Mouse (Mus musculus): Measurements from ENCODE around the gene Il12rb2. TPM values are rescaled to one million over a fixed set of nuclear protein-coding genes. Genes with fewer than 3 reads are reported as not detected.

The Il12rb2 gene
- total and polyA plus RNA-seq, 3 experiments = 0.08 TPM; not detected in 2

- in situ Hi-C loops (cut with MboI; ENCODE audit: low pct_ligation_motif_present, low pct_unique_long_range_greater_than_20kb, low sequenced_read_pairs) = no loop called here
- dilution Hi-C loops (cut with MboI; ENCODE audit: extremely low pct_ligation_motif_present, extremely low pct_unique_long_range_greater_than_20kb, low sequenced_read_pairs) = no loop called here
- H3K4me2 ChIP-seq (ENCODE audit: insufficient read depth, low read depth, poor library complexity, severe bottlenecking) = no peak overlapping the region
These were observed 45.8 kb upstream of the Il12rb2 start for GRCm38 (mm10) chr6:67421761-67422160.

GRCm38 (mm10) chr6:67416557-67416956, 40.6 kb upstream of the Il12rb2 start:
- TF ChIP-seq RAD21 (IDR thresholded peaks at IDR 0.05; ENCODE audit: low read depth, low read length) = no peak
- TF ChIP-seq NRF1 (IDR thresholded peaks at IDR 0.05; ENCODE audit: low read depth, low read length) = no peak
- TF ChIP-seq JUN (IDR thresholded peaks at IDR 0.05; ENCODE audit: insufficient read depth, low read depth, low read length) = no peak
- no peak for TF ChIP-seq KAT2A (IDR thresholded peaks at IDR 0.05; ENCODE audit: insufficient replicate concordance, low read length)
- TF ChIP-seq ETS1 (conservative IDR thresholded peaks at IDR 0.05; ENCODE audit: low read depth, low read length) = no peak
- no peak for TF ChIP-seq E2F4 (IDR thresholded peaks at IDR 0.05; ENCODE audit: insufficient replicate concordance, low read depth, low read length)
- no peak for TF ChIP-seq MAZ (IDR thresholded peaks at IDR 0.05; ENCODE audit: low read depth, low read length)
- no peak for TF ChIP-seq CHD2 (IDR thresholded peaks at IDR 0.05; ENCODE audit: low read length)
- Histone ChIP-seq H3K4me2 (ENCODE audit: insufficient read depth, low read depth, poor library complexity, severe bottlenecking) (no peak overlapping the region), H3K79me2 (replicated peaks; ENCODE audit: control insufficient read depth, extremely low read depth, insufficient read depth, poor library complexity, severe bottlenecking) (no peaks in the 10 kb centered on the region), H3K9ac (ENCODE audit: insufficient read depth, low read depth) (no peak overlapping the region), H3K27ac (ENCODE audit: insufficient read depth, low read depth) (no peak overlapping the region), H3K4me3 (replicated peaks in 1 of 3; ENCODE audit: low read depth in 2 of 3, low read length in 2 of 3, poor library complexity in 1 of 3) (no peak overlapping the region), H3K9me3 (replicated peaks; ENCODE audit: low read length) (no peaks in the 10 kb centered on the region), H3K36me3 (replicated peaks in 1 of 2; ENCODE audit: control insufficient read depth in 1 of 2, insufficient read depth in 1 of 2, low read length in 1 of 2) (no peaks in the 10 kb centered on the region), H3K27me3 (replicated peaks) (no peaks in the 10 kb centered on the region), H3K4me1 (ENCODE audit: control insufficient read depth in 1 of 2, insufficient read depth in 2 of 2) (0 out of 4 replicates have a peak, but pooled peaks cover 0 to 6% of the 10 kb centered on the region in 2 experiments)
- in situ Hi-C loops (cut with MboI; ENCODE audit: low pct_ligation_motif_present, low pct_unique_long_range_greater_than_20kb, low sequenced_read_pairs) = no loop called here
- no peak for DNase-seq (ENCODE audit: extremely low read depth)
- dilution Hi-C loops (cut with MboI; ENCODE audit: extremely low pct_ligation_motif_present, extremely low pct_unique_long_range_greater_than_20kb, low sequenced_read_pairs) = no loop called here

More at GRCm38 (mm10) chr6:67421761-67422160, 45.8 kb upstream of the Il12rb2 start:
- no peaks in the 10 kb centered on the region for H3K4me1 ChIP-seq (ENCODE audit: control insufficient read depth in 1 of 2, insufficient read depth in 2 of 2)
- H3K27me3 ChIP-seq (replicated peaks) = no peaks in the 10 kb centered on the region
- no peak for TF ChIP-seq SMC3 (IDR thresholded peaks at IDR 0.05; ENCODE audit: low read depth, low read length)
- H3K9me3 ChIP-seq (replicated peaks; ENCODE audit: low read length) = no peaks in the 10 kb centered on the region
- no peak overlapping the region for H3K4me3 ChIP-seq (replicated peaks in 1 of 3; ENCODE audit: low read depth in 2 of 3, low read length in 2 of 3, poor library complexity in 1 of 3)
- H3K79me2 ChIP-seq (replicated peaks; ENCODE audit: control insufficient read depth, extremely low read depth, insufficient read depth, poor library complexity, severe bottlenecking) = no peaks in the 10 kb centered on the region
- H3K27ac ChIP-seq (ENCODE audit: insufficient read depth, low read depth) = no peak overlapping the region
- no peak overlapping the region for H3K9ac ChIP-seq (ENCODE audit: insufficient read depth, low read depth)
- no peak for DNase-seq (ENCODE audit: extremely low read depth)
- H3K36me3 ChIP-seq (replicated peaks in 1 of 2; ENCODE audit: control insufficient read depth in 1 of 2, insufficient read depth in 1 of 2, low read length in 1 of 2) = no peaks in the 10 kb centered on the region

DNA sequence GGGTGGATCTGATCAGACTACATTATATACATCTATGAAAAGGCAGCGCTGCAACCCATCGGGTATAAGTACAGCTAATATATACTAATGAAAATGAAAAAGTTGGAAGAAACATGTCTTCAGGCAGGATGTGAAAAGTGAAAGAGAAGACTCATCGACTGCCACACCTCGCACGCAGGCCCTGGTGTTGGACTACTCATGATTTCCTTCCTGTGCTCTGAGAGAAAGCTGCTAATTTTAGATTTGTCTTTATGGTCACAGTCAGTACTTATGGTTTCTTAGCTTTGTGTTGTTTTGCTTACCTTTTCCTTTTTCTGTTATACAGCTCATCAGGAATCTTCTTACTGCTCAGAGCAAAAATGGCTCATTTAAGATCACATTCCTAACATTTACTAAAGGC, 39.3 kb upstream of the Il12rb2 start:
- no peak for DNase-seq (ENCODE audit: extremely low read depth)
- Histone ChIP-seq H3K9ac (ENCODE audit: insufficient read depth, low read depth) (no peak overlapping the region), H3K4me3 (replicated peaks in 1 of 3; ENCODE audit: low read depth in 2 of 3, low read length in 2 of 3, poor library complexity in 1 of 3) (no peak overlapping the region), H3K36me3 (replicated peaks in 1 of 2; ENCODE audit: control insufficient read depth in 1 of 2, insufficient read depth in 1 of 2, low read length in 1 of 2) (no peaks in the 10 kb centered on the region), H3K79me2 (replicated peaks; ENCODE audit: control insufficient read depth, extremely low read depth, insufficient read depth, poor library complexity, severe bottlenecking) (no peaks in the 10 kb centered on the region), H3K4me1 (ENCODE audit: control insufficient read depth in 1 of 2, insufficient read depth in 2 of 2) (0 out of 4 replicates have a peak, but pooled peaks cover 0 to 6% of the 10 kb centered on the region in 2 experiments), H3K9me3 (replicated peaks; ENCODE audit: low read length) (no peaks in the 10 kb centered on the region), H3K4me2 (ENCODE audit: insufficient read depth, low read depth, poor library complexity, severe bottlenecking) (peak overlapping the region; percentile 13), H3K27ac (ENCODE audit: insufficient read depth, low read depth) (no peak overlapping the region), H3K27me3 (replicated peaks) (no peaks in the 10 kb centered on the region)
- in situ Hi-C loops (cut with MboI; ENCODE audit: low pct_ligation_motif_present, low pct_unique_long_range_greater_than_20kb, low sequenced_read_pairs) (no loop called here), dilution Hi-C loops (cut with MboI; ENCODE audit: extremely low pct_ligation_motif_present, extremely low pct_unique_long_range_greater_than_20kb, low sequenced_read_pairs) (no loop called here)
- no peak for TF ChIP-seq NRF1 (IDR thresholded peaks at IDR 0.05; ENCODE audit: low read depth, low read length)
- TF ChIP-seq TBP (conservative IDR thresholded peaks at IDR 0.05; ENCODE audit: low read depth, low read length) = no peak
- TF ChIP-seq MAX (IDR thresholded peaks at IDR 0.05; ENCODE audit: low read length) = no peak
- TF ChIP-seq RAD21 (IDR thresholded peaks at IDR 0.05; ENCODE audit: low read depth, low read length) = no peak
- TF ChIP-seq CTCF (conservative IDR thresholded peaks at IDR 0.05 in 1 of 2, IDR thresholded peaks at IDR 0.05 in 1 of 2; ENCODE audit: low read depth in 2 of 2, low read length in 2 of 2) = no peak
- TF ChIP-seq RCOR1 (conservative IDR thresholded peaks at IDR 0.05; ENCODE audit: low read depth, low read length) = no peak
- no peak for TF ChIP-seq EP300 (IDR thresholded peaks at IDR 0.05; ENCODE audit: low read length)
- TF ChIP-seq CHD2 (IDR thresholded peaks at IDR 0.05; ENCODE audit: low read length) = no peak
- no peak for TF ChIP-seq KAT2A (IDR thresholded peaks at IDR 0.05; ENCODE audit: insufficient replicate concordance, low read length)
- no peak for TF ChIP-seq MAZ (IDR thresholded peaks at IDR 0.05; ENCODE audit: low read depth, low read length)
- no peak for TF ChIP-seq SMC3 (IDR thresholded peaks at IDR 0.05; ENCODE audit: low read depth, low read length)
- no peak for TF ChIP-seq HCFC1 (IDR thresholded peaks at IDR 0.05; ENCODE audit: low read depth, low read length)
- no peak for TF ChIP-seq NELFE (IDR thresholded peaks at IDR 0.05; ENCODE audit: low read depth, low read length)
- no peak for TF ChIP-seq IRF4 (IDR thresholded peaks at IDR 0.05; ENCODE audit: low read depth, low read length)

All from CH12.LX (cell line).